Mouse (Mus musculus) heart, adult 2 months (tissue): ENCODE results near the gene Mink1.

Experiments
- CTCF ChIP-seq: fragments of 200-600 bp; IDR thresholded peaks from 2 replicates; pipeline ENCODE4 v1.8.1; 2022; ENCODE audit warnings: antibody characterized with exemption, mild to moderate bottlenecking, moderate library complexity
- EP300 ChIP-seq: fragments of 200-500 bp; IDR thresholded peaks from 2 replicates; pipeline ENCODE4 v1.6.1; 2011; ENCODE audit warnings: low read depth, low read length, control low read depth; ENCODE audit not compliant: insufficient read depth
- POLR2A ChIP-seq: fragments of 200-500 bp; IDR thresholded peaks from 2 replicates; pipeline ENCODE4 v1.6.1; 2011; ENCODE audit warnings: mild to moderate bottlenecking, low read depth, low read length, control low read depth; ENCODE audit not compliant: insufficient read depth

- TF ChIP-seq CTCF (no peak), EP300 (no peak), POLR2A (no peak)
Observed at GRCm38 (mm10) chr11:70541415-70541814, 21.3 kb upstream of the Mink1 start.
